11 mouse cellular contexts compared by ENCODE assay signal in genomic region chrX:167302061-167302460, GRCm38 (mm10). TPM values are rescaled to one million over a fixed set of nuclear protein-coding genes. Genes with fewer than 3 reads are reported as not detected.
DNase-seq lines count a peak whose midpoint lies in the region; ATAC-seq lines count a peak whose summit lies in the region.
"Not testable (repeated sequence)": the region's sequence is repeated elsewhere in the genome, so short reads cannot be mapped to it uniquely, and the experiment has no call there.
"Had no signal": no experiment of that assay in that cellular context is flagged by ENCODE, and none has a peak within 500 bp of the region (broad histone marks: within the 10 kb centered on the region; RNA-seq: fewer than 3 reads in every experiment).

No protein-coding gene starts in this region.

- H3K27me3 ChIP-seq in splenic B cell, adult 2 months (ENCODE audit: control insufficient read depth, insufficient read depth, low read length, poor library complexity, severe bottlenecking): not testable (repeated sequence)

- H3K36me3 ChIP-seq in splenic B cell, adult 2 months (ENCODE audit: control insufficient read depth, insufficient read depth, low read length, poor library complexity, severe bottlenecking): not testable (repeated sequence)

- peak; percentile 9 for DNase-seq in 416B (ENCODE audit: low read depth)
- DNase-seq in A20 (ENCODE audit: low read depth, low spot score): peak; percentile 7
- peak; percentile 8 for DNase-seq in splenic B cell, adult 2 months (ENCODE audit: low read depth, low spot score)

- peak; percentile 80 for ATAC-seq in common myeloid progenitor, adult 5-6 weeks (replicated peaks; ENCODE audit: low read depth, poor library complexity, severe bottlenecking)
- peak; percentile 96 for ATAC-seq in granulocyte monocyte progenitor cell, adult 5-6 weeks (replicated peaks; ENCODE audit: poor library complexity, severe bottlenecking)
- peak; percentile 76 for ATAC-seq in megakaryocyte, adult 5-6 weeks (ENCODE audit: poor library complexity, severe bottlenecking)
- ATAC-seq in megakaryocyte progenitor cell, adult 5-6 weeks (replicated peaks; ENCODE audit: poor library complexity): peak; percentile 81

RNA-seq across cellular contexts. Expression of gene Tlr7, which starts 28.3 kb away (rescaled TPM):
- total RNA-seq in common myeloid progenitor, adult 5-6 weeks (2017): 1.8 and 5.2 TPM in 2 replicates
- total RNA-seq in granulocyte monocyte progenitor cell, adult 5-6 weeks (2014; fragmentation: Nextera tagmentation): 0.77 and 2.1 TPM in 2 replicates
- 0.78 and 1.3 TPM in 2 replicates for total RNA-seq in granulocyte monocyte progenitor cell, adult 5-6 weeks (2017)
- total RNA-seq in megakaryocyte, adult 5-6 weeks (2015): 61.2 and 61.8 TPM in 2 replicates
- 28.7 and 41.5 TPM in 2 replicates for total RNA-seq in megakaryocyte, adult 5-6 weeks (2017)
- 3.1 and 4.8 TPM in 2 replicates for total RNA-seq in megakaryocyte progenitor cell, adult 5-6 weeks (2015)
- total RNA-seq in megakaryocyte progenitor cell, adult 5-6 weeks (2017): 0.79 and 1.8 TPM in 2 replicates
- total RNA-seq: G1E, MEL had no signal

RNA-seq across cellular contexts. Expression of gene Tlr8, which starts 37.9 kb away (rescaled TPM):
- 1.1 TPM in 1 of 2 replicates, not detected in the other for total RNA-seq in common myeloid progenitor, adult 5-6 weeks (2017)
- total RNA-seq in granulocyte monocyte progenitor cell, adult 5-6 weeks (2014; fragmentation: Nextera tagmentation): 3.5 and 3.8 TPM in 2 replicates
- total RNA-seq in granulocyte monocyte progenitor cell, adult 5-6 weeks (2017): 0.99 and 1.4 TPM in 2 replicates
- 120 and 131 TPM in 2 replicates for total RNA-seq in megakaryocyte, adult 5-6 weeks (2015)
- total RNA-seq in megakaryocyte, adult 5-6 weeks (2017): 102 and 107 TPM in 2 replicates
- total RNA-seq in megakaryocyte progenitor cell, adult 5-6 weeks (2015): 5.4 and 8.5 TPM in 2 replicates
- 2.1 and 4.0 TPM in 2 replicates for total RNA-seq in megakaryocyte progenitor cell, adult 5-6 weeks (2017)
- total RNA-seq: CH12.LX, ES-E14, MEL had no signal

Comparison
In these comparisons a context has a peak if more than half of its experiments do, and no peak if none do; other contexts are left out.
1. Peak in every context shown above with its lines: DNase-seq and ATAC-seq.
2. RNA of gene Tlr8, which starts 37.9 kb away (total RNA-seq): 102 to 131 TPM in megakaryocyte, adult 5-6 weeks; 2.1 to 8.5 TPM in megakaryocyte progenitor cell, adult 5-6 weeks, 0.99 to 3.8 TPM in granulocyte monocyte progenitor cell, adult 5-6 weeks and 1.1 TPM in common myeloid progenitor, adult 5-6 weeks; every median in the first group is over 10 times any median in the second.